Mouse (Mus musculus): ENCODE data around the gene 4930544D05Rik. TPM values are rescaled to one million over a fixed set of nuclear protein-coding genes. Genes with fewer than 3 reads are reported as not detected.
A peak's percentile ranks its signal among the peaks of the same experiment; 100 is the strongest.
"Not testable (repeated sequence)": the region's sequence is repeated elsewhere in the genome, so short reads cannot be mapped to it uniquely, and the experiment has no call there.

4930544D05Rik gene
- not detected in 2 replicates for polyA plus RNA-seq (2014; fragmentation: Nextera tagmentation; extraction: Ambion mirVana)

DNA sequence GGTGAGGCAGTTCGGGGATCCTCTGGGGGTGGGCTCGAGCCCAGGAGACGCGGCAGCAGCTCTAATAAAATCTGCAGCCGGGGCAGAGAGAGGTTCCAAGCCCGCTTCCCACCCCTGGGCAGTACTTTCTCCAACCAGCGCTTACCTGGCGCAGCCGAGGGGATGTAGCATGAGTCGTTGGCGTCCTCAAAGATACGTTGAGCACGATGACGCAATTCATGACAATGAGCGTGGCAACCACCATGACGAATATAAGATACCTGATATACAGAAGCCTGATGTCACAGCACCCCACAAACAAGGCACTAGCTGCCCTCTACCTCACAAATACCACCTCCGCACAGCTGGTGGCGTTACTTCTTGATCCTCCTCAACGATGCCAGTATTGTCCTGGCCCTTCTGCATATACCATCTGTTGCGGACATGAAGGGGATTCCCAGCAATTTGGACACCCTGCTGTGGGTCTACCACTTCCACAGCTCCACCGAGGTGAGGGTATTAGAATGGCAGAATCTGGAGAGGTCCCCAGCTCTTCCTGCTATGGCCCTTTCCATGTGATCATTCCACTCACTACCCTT lies at the start of gene 4930544D05Rik:
Gene 4930544D05Rik, plus strand, starts transcription at position 333 of the 578 bp plus-strand sequence.
- H3K4me2 ChIP-seq (ENCODE audit: low read depth, low read length) = peak within 1 kb of the TSS; percentile 78
- H3K36me3 ChIP-seq (ENCODE audit: control insufficient read depth, insufficient read depth, low read length) = peaks cover 29% of the 10 kb centered on the region
- H3K27ac ChIP-seq (replicated peaks; ENCODE audit: low read depth, low read length) = peak within 1 kb of the TSS; percentile 65
- peak within 1 kb of the TSS; percentile 62 for H3K9ac ChIP-seq (ENCODE audit: low read depth, low read length)
- H3K9me3 ChIP-seq (ENCODE audit: control insufficient read depth, low read length) = no peaks in the 10 kb centered on the region
- no peaks in the 10 kb centered on the region for H3K27me3 ChIP-seq (replicated peaks; ENCODE audit: control insufficient read depth, insufficient read depth, low read length)
- no peak for ATAC-seq (ENCODE audit: low read depth)
- 20% methylated on average over 21 of the region's 21 CpGs for WGBS
- DNase-seq (ENCODE audit: low spot score) = no peak
- peaks cover 12% of the 10 kb centered on the region for H3K4me1 ChIP-seq (ENCODE audit: control insufficient read depth, insufficient read depth, low read length)
- H3K4me3 ChIP-seq (ENCODE audit: low read depth, low read length) = peak within 1 kb of the TSS; percentile 38

DNA sequence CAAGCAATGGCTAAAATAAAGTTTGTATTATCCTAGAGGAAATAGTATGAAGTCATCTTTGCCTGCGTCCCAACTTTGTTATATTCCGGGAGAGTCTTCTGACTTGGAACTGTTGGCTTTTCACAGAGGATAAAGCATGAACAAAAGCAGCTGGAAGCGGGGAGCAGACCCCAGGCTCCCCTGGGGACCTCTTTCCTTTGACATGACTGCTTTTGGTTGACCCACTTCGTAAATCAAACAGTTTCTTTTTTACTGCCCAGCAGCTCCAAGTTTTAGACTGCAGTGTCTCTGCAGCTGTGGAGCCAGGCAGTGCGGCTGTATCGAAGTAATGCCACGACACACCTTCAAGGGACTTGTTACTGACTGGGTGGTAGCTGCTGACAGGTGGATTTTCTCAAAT lies 49.1 kb upstream of the 4930544D05Rik start:
- H3K9ac ChIP-seq (ENCODE audit: low read depth, low read length) = no peak overlapping the region
- no peak for DNase-seq (ENCODE audit: low spot score)
- H3K36me3 ChIP-seq (ENCODE audit: control insufficient read depth, insufficient read depth, low read length) = peaks cover 9% of the 10 kb centered on the region; the same call in 1 of the 2 replicates
- no peak overlapping the region for H3K27ac ChIP-seq (replicated peaks; ENCODE audit: low read depth, low read length)
- peaks cover 10% of the 10 kb centered on the region for H3K4me1 ChIP-seq (ENCODE audit: control insufficient read depth, insufficient read depth, low read length)
- ATAC-seq (ENCODE audit: low read depth) = no peak
- H3K4me2 ChIP-seq (ENCODE audit: low read depth, low read length) = no peak overlapping the region
- H3K9me3 ChIP-seq (ENCODE audit: control insufficient read depth, low read length) = no peaks in the 10 kb centered on the region
- H3K4me3 ChIP-seq (ENCODE audit: low read depth, low read length) = no peak overlapping the region
- H3K27me3 ChIP-seq (replicated peaks; ENCODE audit: control insufficient read depth, insufficient read depth, low read length) = no peaks in the 10 kb centered on the region
- WGBS = 67% methylated on average over 7 of the region's 7 CpGs

GRCm38 (mm10) chr11:70570614-70571013 lies 45.0 kb upstream of the 4930544D05Rik start:
- 100% methylated on average over 1 of the region's 1 CpGs for WGBS
- H3K4me3 ChIP-seq (ENCODE audit: low read depth, low read length); H3K9ac ChIP-seq (ENCODE audit: low read depth, low read length); DNase-seq (ENCODE audit: low spot score); H3K4me2 ChIP-seq (ENCODE audit: low read depth, low read length); H3K4me1 ChIP-seq (ENCODE audit: control insufficient read depth, insufficient read depth, low read length); H3K27me3 ChIP-seq (replicated peaks; ENCODE audit: control insufficient read depth, insufficient read depth, low read length); H3K9me3 ChIP-seq (ENCODE audit: control insufficient read depth, low read length); ATAC-seq (ENCODE audit: low read depth); H3K27ac ChIP-seq (replicated peaks; ENCODE audit: low read depth, low read length); H3K36me3 ChIP-seq (ENCODE audit: control insufficient read depth, insufficient read depth, low read length): not testable (repeated sequence)

GRCm38 (mm10) chr11:70571641-70572040 lies 44.0 kb upstream of the 4930544D05Rik start:
- no peak for DNase-seq (ENCODE audit: low spot score)
- Histone ChIP-seq H3K4me3 (ENCODE audit: low read depth, low read length) (no peak overlapping the region), H3K36me3 (ENCODE audit: control insufficient read depth, insufficient read depth, low read length) (peaks cover 9% of the 10 kb centered on the region; the same call in 1 of the 2 replicates), H3K9ac (ENCODE audit: low read depth, low read length) (no peak overlapping the region), H3K9me3 (ENCODE audit: control insufficient read depth, low read length) (no peaks in the 10 kb centered on the region), H3K4me2 (ENCODE audit: low read depth, low read length) (no peak overlapping the region), H3K27me3 (replicated peaks; ENCODE audit: control insufficient read depth, insufficient read depth, low read length) (no peaks in the 10 kb centered on the region), H3K4me1 (ENCODE audit: control insufficient read depth, insufficient read depth, low read length) (peaks cover 5% of the 10 kb centered on the region), H3K27ac (replicated peaks; ENCODE audit: low read depth, low read length) (no peak overlapping the region)
- WGBS = 93% methylated on average over 1 of the region's 1 CpGs
- ATAC-seq (ENCODE audit: low read depth) = no peak

- ATAC-seq (ENCODE audit: low read depth) = no peak
- no peak overlapping the region for H3K4me3 ChIP-seq (ENCODE audit: low read depth, low read length)
- no peaks in the 10 kb centered on the region for H3K27me3 ChIP-seq (replicated peaks; ENCODE audit: control insufficient read depth, insufficient read depth, low read length)
- peaks cover 6% of the 10 kb centered on the region for H3K4me1 ChIP-seq (ENCODE audit: control insufficient read depth, insufficient read depth, low read length)
- no peak overlapping the region for H3K9ac ChIP-seq (ENCODE audit: low read depth, low read length)
- H3K4me2 ChIP-seq (ENCODE audit: low read depth, low read length) = no peak overlapping the region
- no peaks in the 10 kb centered on the region for H3K9me3 ChIP-seq (ENCODE audit: control insufficient read depth, low read length)
- DNase-seq (ENCODE audit: low spot score) = no peak
- H3K36me3 ChIP-seq (ENCODE audit: control insufficient read depth, insufficient read depth, low read length) = peaks cover 6% of the 10 kb centered on the region; the same call in 1 of the 2 replicates
- no peak overlapping the region for H3K27ac ChIP-seq (replicated peaks; ENCODE audit: low read depth, low read length)
- WGBS = 54% methylated on average over 5 of the region's 5 CpGs
Observed at GRCm38 (mm10) chr11:70572348-70572902, 43.2 kb upstream of the 4930544D05Rik start.

DNA sequence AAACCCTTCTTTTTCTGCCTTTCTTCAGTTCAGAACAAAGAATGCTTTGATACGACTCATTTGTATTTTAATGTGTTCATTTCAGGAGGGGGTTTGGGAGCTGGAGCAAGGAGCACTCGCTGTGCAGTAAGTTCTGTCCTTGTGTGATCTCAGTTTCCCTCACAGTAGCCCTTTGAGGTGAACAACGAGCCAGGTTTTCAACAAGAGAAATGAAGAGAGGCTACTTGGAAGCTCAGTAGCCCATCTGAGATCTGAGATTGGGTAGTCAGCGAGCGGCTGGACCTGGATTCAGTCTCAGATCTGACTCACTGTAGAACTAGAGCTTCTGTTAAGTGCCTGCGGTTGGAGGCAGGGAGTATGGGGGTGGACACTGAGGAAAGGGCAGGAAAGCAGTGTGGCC lies 41.8 kb upstream of the 4930544D05Rik start:
- Histone ChIP-seq H3K4me3 (ENCODE audit: low read depth, low read length) (no peak overlapping the region), H3K4me2 (ENCODE audit: low read depth, low read length) (no peak overlapping the region), H3K36me3 (ENCODE audit: control insufficient read depth, insufficient read depth, low read length) (no peaks in the 10 kb centered on the region), H3K9me3 (ENCODE audit: control insufficient read depth, low read length) (no peaks in the 10 kb centered on the region), H3K9ac (ENCODE audit: low read depth, low read length) (no peak overlapping the region), H3K4me1 (ENCODE audit: control insufficient read depth, insufficient read depth, low read length) (peaks cover 6% of the 10 kb centered on the region), H3K27ac (replicated peaks; ENCODE audit: low read depth, low read length) (no peak overlapping the region), H3K27me3 (replicated peaks; ENCODE audit: control insufficient read depth, insufficient read depth, low read length) (no peaks in the 10 kb centered on the region)
- WGBS = 74% methylated on average over 6 of the region's 6 CpGs
- no peak for DNase-seq (ENCODE audit: low spot score)
- no peak for ATAC-seq (ENCODE audit: low read depth)

DNA sequence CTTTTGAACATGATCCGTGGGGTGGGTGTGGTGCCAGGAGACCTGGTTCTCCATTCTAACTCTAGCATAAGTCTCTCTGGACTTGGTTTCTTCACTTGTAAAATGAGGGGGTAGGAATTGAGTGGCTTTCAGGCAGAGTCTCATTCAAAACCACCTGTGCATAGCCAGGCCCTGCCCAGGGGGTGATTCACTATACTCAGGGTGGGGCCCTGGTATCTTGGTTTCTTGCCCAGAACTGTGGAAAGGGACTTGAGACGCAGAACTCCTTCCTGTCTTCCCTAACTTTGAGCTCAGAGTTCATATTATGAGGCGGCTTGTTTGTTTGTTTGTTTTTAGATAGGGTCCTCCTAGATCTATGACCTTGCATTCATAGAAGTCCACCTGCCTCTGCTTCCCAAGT lies 38.4 kb upstream of the 4930544D05Rik start:
- WGBS = 71% methylated on average over 3 of the region's 3 CpGs
- ATAC-seq (ENCODE audit: low read depth) = no peak; the same call in 1 of the 2 replicates
- H3K4me1 ChIP-seq (ENCODE audit: control insufficient read depth, insufficient read depth, low read length) = peaks cover 21% of the 10 kb centered on the region

GRCm38 (mm10) chr11:70578962-70579361 lies 36.7 kb upstream of the 4930544D05Rik start:
- Histone ChIP-seq H3K27me3 (replicated peaks; ENCODE audit: control insufficient read depth, insufficient read depth, low read length) (no peaks in the 10 kb centered on the region), H3K9ac (ENCODE audit: low read depth, low read length) (no peak overlapping the region), H3K4me3 (ENCODE audit: low read depth, low read length) (no peak overlapping the region), H3K27ac (replicated peaks; ENCODE audit: low read depth, low read length) (peak overlapping the region; percentile 46; the same call in 1 of the 2 replicates), H3K36me3 (ENCODE audit: control insufficient read depth, insufficient read depth, low read length) (no peaks in the 10 kb centered on the region), H3K4me2 (ENCODE audit: low read depth, low read length) (no peak overlapping the region), H3K4me1 (ENCODE audit: control insufficient read depth, insufficient read depth, low read length) (peaks cover 36% of the 10 kb centered on the region), H3K9me3 (ENCODE audit: control insufficient read depth, low read length) (no peaks in the 10 kb centered on the region)
- DNase-seq (ENCODE audit: low spot score) (no peak), ATAC-seq (ENCODE audit: low read depth) (no peak)
- WGBS = 85% methylated on average over 6 of the region's 6 CpGs

More for the DNA sequence above, 38.4 kb upstream of the 4930544D05Rik start:
- H3K9me3 ChIP-seq (ENCODE audit: control insufficient read depth, low read length) = no peaks in the 10 kb centered on the region
- no peaks in the 10 kb centered on the region for H3K27me3 ChIP-seq (replicated peaks; ENCODE audit: control insufficient read depth, insufficient read depth, low read length)
- H3K27ac ChIP-seq (replicated peaks; ENCODE audit: low read depth, low read length) = peak overlapping the region; percentile 50; the same call in 1 of the 2 replicates
- H3K4me3 ChIP-seq (ENCODE audit: low read depth, low read length) = no peak overlapping the region
- no peaks in the 10 kb centered on the region for H3K36me3 ChIP-seq (ENCODE audit: control insufficient read depth, insufficient read depth, low read length)
- DNase-seq (ENCODE audit: low spot score) = peak; percentile 67
- H3K9ac ChIP-seq (ENCODE audit: low read depth, low read length) = no peak overlapping the region
- H3K4me2 ChIP-seq (ENCODE audit: low read depth, low read length) = no peak overlapping the region
